Mouse (Mus musculus): ENCODE results near the gene B4galnt2.

Gene B4galnt2

GRCm38 (mm10) chr11:95838999-95839868 is 75.5 kb downstream of the B4galnt2 start:
- peak in 1 of 2 experiments; percentile 29 for DNase-seq

- DNase-seq = no peak
These were observed 76.1 kb downstream of the B4galnt2 start for GRCm38 (mm10) chr11:95838598-95838997.

GRCm38 (mm10) chr11:95837059-95837458 is 77.6 kb downstream of the B4galnt2 start, which contains the start of gene Gngt2:
TSS of gene Gngt2 (plus strand) at chr11:95837216.
- DNase-seq = no peak

DNA sequence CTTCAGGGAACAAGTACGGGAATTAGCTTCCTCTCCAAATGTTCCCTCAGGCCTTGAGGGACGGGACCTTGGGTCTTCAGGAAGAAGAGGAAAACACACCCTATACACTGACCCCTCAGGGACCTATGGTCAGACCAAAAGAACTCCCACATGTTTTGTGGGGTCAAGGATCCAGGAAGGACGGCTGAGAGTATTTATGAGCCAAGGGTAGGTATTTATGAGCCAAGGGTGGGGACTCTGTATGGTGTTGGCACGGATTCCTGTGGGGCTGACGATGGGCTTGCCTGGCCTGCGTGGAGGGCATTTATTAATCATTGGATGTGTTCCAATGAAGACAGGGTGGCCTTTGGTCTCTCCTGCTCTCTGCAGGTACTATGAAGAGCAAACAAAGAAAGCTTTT is 78.3 kb downstream of the B4galnt2 start:
- DNase-seq = no peak

DNA sequence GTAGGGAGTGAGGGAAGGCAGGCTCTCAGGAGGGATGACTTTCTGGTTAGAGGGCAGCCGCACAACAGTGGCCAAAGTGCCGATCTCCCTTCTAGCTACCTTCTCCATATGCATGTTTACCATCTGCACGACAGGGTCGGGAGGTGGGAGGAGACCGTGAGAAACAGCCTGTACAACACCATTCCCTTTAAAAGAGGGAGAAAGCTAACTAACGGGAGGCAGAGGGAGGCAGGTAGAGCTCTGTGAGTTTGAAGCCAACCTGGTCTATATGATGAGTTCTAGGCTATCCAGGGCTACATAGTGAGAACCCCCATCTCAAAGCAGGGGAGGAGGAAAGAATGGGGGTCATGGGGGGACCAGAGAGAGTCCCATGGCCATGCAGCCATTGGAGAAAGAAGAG is 78.9 kb downstream of the B4galnt2 start:
- DNase-seq = no peak

DNA sequence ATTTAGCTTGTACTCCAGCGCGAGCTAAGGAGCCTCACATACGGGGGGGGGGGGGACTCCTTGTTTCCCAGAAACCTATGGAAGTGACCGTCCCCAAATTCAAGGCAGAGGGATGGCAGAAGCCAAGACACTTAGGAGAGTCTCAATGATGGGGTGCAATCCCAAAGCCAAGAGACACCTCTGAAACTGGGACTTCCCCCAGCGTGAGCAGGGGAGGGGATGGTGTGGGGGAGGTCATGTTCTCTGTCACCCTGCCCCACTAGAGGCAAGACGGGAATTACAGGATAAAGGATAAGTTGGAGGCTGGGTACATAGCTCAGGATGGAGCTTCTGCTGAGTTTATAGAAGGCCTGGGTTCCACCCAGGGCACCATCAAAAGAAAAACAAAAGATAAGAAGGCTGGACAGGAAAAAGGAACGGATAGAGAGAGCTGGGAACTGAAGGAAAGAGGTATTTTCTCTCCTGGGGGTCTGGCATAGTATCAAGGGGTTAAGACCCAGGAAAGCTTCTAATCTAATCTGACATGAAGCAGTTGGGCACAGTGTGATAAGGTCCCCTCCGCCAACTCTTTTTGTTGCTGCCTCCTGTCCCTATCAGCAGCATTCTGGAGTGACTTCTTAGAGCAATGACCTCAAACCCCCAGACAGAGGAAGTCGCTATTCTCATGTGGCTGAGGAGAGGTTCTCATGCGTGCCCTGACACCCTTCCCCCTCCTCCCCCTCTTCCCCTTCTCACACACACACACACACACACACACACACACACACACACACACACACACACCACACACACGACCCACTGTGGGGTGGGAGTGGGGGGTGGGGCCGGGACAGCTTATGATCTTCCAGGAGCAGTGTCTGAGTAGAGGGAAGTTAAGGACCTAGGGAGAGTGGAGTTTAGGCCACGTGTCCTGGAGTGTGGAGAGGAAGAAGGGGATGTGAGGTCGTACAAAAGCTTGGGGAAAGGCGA is 79.7 kb downstream of the B4galnt2 start:
- DNase-seq = peak; percentile 66 to 80

- peak; percentile 91 to 97 for DNase-seq
These were observed 80.5 kb downstream of the B4galnt2 start for GRCm38 (mm10) chr11:95834143-95834667.

DNA sequence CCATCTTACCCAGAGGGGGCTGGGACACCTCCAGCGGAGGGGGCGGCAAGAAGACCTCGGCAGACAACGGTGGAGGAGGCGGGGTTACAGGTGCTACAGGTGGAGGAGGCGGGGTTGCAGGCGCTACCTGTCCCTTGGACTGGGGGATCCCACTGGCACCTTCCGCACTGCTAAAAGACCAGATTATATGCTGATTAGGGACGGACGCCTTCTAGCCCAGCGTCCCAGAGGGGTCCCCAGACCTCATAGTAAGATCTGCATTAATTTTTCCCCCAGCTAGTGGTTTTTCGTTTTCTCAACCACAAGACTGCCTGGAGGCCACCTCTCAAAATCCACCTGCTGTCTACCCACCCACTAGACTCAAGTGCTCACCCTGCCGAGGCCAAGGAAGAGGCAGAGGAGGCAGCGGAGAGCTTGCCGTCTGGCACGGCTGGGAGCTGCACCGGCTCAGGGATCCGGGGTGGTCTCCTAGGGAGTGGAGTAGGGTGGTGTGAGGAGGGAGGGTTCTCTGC is 81.0 kb downstream of the B4galnt2 start:
- DNase-seq = peak; percentile 59 to 79

DNA sequence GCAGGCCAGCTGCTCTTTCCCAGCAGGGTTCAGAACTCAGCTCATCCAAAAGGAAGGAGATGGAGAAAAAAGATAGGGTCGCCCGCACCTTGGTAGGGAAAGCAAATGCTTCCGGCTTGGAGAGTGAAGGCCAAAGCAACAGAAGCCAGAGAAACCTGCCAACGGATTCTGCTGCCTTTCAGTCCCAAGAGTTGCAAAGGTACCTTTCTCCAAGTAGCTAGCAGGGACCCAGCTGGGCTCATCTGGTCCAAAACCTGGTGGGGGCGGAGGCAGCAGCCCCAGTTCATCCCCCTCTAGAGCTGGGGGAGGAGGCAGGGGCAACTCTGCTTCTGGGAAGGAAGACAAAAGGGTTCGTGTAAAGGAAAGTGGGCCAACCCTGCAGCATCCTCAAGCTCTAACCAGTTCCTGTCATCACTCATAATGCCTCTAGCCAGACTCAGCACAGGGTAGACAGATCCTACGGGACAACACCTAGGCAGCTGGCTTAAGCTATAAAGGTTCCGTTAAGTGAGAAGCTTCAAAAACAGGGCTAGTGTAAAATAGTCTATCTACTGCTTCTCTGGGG is 81.6 kb downstream of the B4galnt2 start:
- peak; percentile 64 to 83 for DNase-seq

DNA sequence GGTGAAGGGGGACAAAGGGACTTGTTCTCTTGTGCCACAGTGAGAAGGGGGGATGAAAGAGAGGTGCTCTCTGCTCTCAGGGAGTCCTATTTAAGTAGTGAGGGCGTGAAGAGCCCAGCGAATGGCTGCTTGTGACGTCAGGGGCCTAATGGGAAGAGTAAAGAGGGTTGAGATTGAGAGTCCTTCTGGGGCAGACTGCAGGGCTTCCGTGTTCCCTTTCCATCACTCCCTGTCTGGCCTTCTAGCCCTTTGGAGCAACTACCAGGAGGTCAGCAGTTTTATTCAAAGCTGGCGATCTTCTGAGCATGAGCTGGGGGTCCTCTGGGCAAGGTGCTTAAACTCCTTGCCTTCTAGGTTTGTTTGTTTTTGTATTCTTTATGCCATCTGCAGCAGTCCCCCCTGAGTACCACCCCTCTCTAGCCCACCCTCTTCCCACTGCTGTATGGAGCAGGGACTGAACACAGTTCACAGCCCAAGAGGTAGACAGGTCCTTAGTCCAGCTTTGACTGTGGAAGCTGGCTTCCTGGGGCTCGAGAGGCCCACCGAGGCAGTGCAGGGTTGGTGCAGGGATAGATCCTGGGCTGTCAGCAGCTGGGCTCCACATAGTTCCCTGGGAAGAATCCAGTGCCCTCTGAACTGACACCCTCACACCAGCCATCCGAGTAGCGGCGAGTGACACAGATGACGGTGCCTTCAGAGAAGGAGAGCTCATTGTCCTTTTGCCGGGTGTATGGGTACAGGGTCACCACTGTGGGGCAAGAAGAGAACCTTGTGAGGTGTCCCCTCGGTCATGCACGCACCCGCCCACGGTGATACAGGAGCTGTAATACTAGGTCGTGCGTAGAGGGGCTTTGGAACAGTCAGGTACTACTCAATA is 82.3 kb downstream of the B4galnt2 start:
- DNase-seq = peak in 1 of 2 experiments; percentile 50

- peak in 1 of 2 experiments; percentile 51 for DNase-seq
These were observed 83.0 kb downstream of the B4galnt2 start for GRCm38 (mm10) chr11:95831641-95832040.

GRCm38 (mm10) chr11:95831276-95831619 is 83.4 kb downstream of the B4galnt2 start:
- no peak for DNase-seq

- DNase-seq = peak; percentile 68 to 80
These were observed 84.0 kb downstream of the B4galnt2 start for GRCm38 (mm10) chr11:95830411-95831275.

DNA sequence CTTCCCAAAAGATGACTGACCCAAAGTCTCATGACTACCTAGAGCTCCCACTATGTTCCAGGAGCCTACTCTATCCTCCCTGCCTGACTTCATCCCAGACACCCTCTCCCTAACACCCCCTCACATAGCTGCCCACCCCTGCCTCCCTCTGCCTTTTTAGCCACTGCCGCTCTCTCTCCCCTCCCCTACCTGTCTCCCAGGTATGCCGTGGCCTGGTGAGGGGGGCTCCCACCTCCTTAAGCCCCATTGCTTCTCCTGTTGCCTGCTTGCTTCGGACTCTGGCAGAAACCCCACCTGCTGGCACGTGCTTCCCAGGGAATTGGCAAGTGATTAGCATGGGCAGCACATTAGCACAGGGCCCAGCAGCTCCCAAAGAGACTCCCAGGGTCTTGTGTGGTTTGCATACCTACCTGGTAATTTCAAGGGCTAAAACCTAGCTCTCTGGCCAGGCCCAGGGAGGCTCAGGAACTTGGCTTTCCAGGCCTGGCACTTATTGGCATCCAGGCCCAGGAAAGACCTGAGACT is 85.1 kb downstream of the B4galnt2 start:
- peak in 1 of 2 experiments; percentile 50 for DNase-seq

DNA sequence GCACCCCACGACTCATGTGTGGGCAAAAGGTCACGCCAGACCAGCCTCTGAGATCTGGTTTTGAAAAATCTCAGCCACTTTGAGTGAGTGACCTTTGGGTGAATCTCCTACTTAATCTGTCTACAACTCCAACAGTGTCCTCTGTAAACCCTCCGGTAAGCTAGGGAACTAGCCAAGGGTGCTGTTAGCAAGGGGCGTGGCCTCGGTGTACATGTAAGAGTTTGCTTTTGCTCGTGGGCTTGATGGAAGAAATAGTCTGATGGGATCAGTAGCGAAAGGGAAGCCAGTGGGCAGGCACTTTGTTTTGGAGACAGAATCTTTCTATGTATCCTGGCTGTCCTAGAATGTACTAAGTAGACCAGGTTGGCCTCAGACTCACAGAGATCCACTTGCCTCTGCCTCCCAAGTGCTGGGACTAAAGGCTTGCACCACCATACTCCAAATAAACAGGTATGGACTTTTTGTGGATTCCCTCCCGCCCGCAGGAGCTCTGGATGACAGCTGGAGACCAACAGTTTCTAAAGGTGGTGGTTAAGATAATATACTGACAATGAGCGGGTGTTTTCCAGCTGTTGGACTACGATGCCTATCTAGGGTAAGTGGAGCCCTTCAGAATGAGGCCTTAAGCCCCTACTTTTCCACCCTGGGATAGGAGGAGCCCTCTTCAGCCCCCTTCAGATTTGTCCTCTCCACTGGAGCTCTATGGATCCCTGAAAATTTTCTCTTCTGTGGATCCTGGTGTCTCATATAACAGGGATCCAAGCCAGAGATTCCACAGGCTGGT is 86.3 kb downstream of the B4galnt2 start:
- DNase-seq = peak in 1 of 2 experiments; percentile 36

- peak; percentile 61 to 72 for DNase-seq
These were observed 87.1 kb downstream of the B4galnt2 start for GRCm38 (mm10) chr11:95827464-95828085.

DNA sequence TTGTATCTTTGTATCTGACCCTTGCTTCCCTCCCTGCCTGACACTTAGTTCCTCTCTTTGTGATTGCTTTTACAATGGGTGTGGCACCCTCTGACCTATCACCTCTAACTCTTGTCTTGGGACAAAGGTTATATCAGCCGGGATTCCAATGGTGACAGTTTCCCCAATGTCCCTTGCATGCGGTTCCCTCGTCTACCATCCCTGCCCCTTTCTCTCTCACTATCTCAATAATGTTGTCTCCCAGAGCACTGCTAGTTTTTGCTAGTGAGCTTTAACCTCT is 87.6 kb downstream of the B4galnt2 start:
- DNase-seq = no peak

GRCm38 (mm10) chr11:95826317-95827167 is 88.1 kb downstream of the B4galnt2 start:
- no peak for DNase-seq
